ENCODE assay signal across 20 mouse cellular contexts in the genomic region with DNA sequence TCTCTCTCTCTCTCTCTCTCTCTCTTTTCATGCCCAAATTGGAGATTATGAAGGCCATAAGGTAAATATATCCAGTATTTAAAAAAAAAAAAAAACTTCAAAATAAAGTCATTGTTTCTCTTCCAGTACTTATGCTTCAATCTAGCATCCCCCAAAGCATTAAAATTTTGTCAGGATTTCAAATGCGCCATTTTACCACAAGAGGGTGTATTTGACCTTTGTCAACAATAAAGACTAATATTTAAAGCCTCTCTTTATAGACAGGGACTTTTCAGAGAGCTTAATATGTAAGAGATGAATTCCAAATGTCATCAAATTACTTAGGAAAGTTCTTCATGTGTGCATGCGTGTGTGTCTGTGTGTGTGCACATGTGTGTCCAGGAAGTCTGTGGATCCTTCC.
DNase-seq lines count a peak whose midpoint lies in the region; ATAC-seq and TF ChIP-seq lines count a peak whose summit lies in the region.
"Had no signal": no experiment of that assay in that cellular context is flagged by ENCODE, and none has a peak within 500 bp of the region (broad histone marks: within the 10 kb centered on the region; RNA-seq: fewer than 3 reads in every experiment).

No protein-coding gene starts in this region.

- ATAC-seq in intestine, embryonic 14.5 days (replicated peaks; ENCODE audit: low FRiP score, low TSS enrichment, low read depth) = no peak
- ATAC-seq in intestine, embryonic 16.5 days = no peak

- no peak overlapping the region for H3K4me3 ChIP-seq in heart, embryonic 10.5 days
- no peak overlapping the region for H3K4me3 ChIP-seq in intestine, embryonic 14.5 days (ENCODE audit: low read depth, low read length)
- H3K4me3 ChIP-seq in intestine, embryonic 16.5 days (ENCODE audit: low read length) = no peak overlapping the region
- no peak overlapping the region for H3K4me3 ChIP-seq in thymus, adult 2 months (ENCODE audit: control insufficient read depth, insufficient read depth, low read length)
- H3K4me3 ChIP-seq: embryonic facial prominence, embryonic 12.5 days; limb, embryonic 15.5 days; midbrain, embryonic 10.5 days; myocyte had no signal

- H3K27ac ChIP-seq in heart, embryonic 10.5 days = 0 out of 2 replicates have a peak overlapping the region, but pooled peaks have one; percentile 67
- H3K27ac ChIP-seq in intestine, embryonic 14.5 days (ENCODE audit: low read depth) = no peak overlapping the region
- no peak overlapping the region for H3K27ac ChIP-seq in intestine, embryonic 16.5 days (ENCODE audit: low read length)
- no peak overlapping the region for H3K27ac ChIP-seq in thymus, adult 2 months (ENCODE audit: control insufficient read depth, insufficient read depth, low read length)
- H3K27ac ChIP-seq: embryonic facial prominence, embryonic 12.5 days; limb, embryonic 15.5 days; midbrain, embryonic 10.5 days had no signal

- no peak overlapping the region for H3K4me2 ChIP-seq in intestine, embryonic 14.5 days (ENCODE audit: low read length)
- no peak overlapping the region for H3K4me2 ChIP-seq in intestine, embryonic 16.5 days (ENCODE audit: low read depth, low read length)
- H3K4me2 ChIP-seq: embryonic facial prominence, embryonic 12.5 days; limb, embryonic 15.5 days had no signal

- no peaks in the 10 kb centered on the region for H3K9me3 ChIP-seq in heart, embryonic 10.5 days
- no peaks in the 10 kb centered on the region for H3K9me3 ChIP-seq in intestine, embryonic 14.5 days (ENCODE audit: control insufficient read depth, low read length)
- H3K9me3 ChIP-seq in intestine, embryonic 16.5 days (ENCODE audit: control insufficient read depth, low read length) = no peaks in the 10 kb centered on the region
- H3K9me3 ChIP-seq: embryonic facial prominence, embryonic 12.5 days; limb, embryonic 15.5 days; midbrain, embryonic 10.5 days had no signal

- TF ChIP-seq POLR2A in thymus, adult 2 months (IDR thresholded peaks at IDR 0.05; ENCODE audit: control insufficient read depth, extremely low read depth, insufficient read depth, low read length, poor library complexity) = no peak

- H3K36me3 ChIP-seq in heart, embryonic 10.5 days = no peaks in the 10 kb centered on the region
- no peaks in the 10 kb centered on the region for H3K36me3 ChIP-seq in intestine, embryonic 14.5 days (ENCODE audit: control insufficient read depth, insufficient read depth, low read length)
- no peaks in the 10 kb centered on the region for H3K36me3 ChIP-seq in intestine, embryonic 16.5 days (ENCODE audit: control insufficient read depth, insufficient read depth, low read length)
- H3K36me3 ChIP-seq in thymus, adult 2 months (ENCODE audit: control insufficient read depth, insufficient read depth, low read length) = no peaks in the 10 kb centered on the region
- H3K36me3 ChIP-seq: embryonic facial prominence, embryonic 12.5 days; limb, embryonic 15.5 days; midbrain, embryonic 10.5 days had no signal

- peaks cover 43% of the 10 kb centered on the region for H3K4me1 ChIP-seq in heart, embryonic 10.5 days
- no peaks in the 10 kb centered on the region; the same call in 1 of the 2 replicates for H3K4me1 ChIP-seq in intestine, embryonic 14.5 days (replicated peaks; ENCODE audit: control insufficient read depth, insufficient read depth, low read length)
- H3K4me1 ChIP-seq in intestine, embryonic 16.5 days (ENCODE audit: control insufficient read depth, insufficient read depth, low read length) = no peaks in the 10 kb centered on the region
- peaks cover 6% of the 10 kb centered on the region for H3K4me1 ChIP-seq in thymus, adult 2 months (replicated peaks; ENCODE audit: control insufficient read depth, insufficient read depth, low read length)
- H3K4me1 ChIP-seq: embryonic facial prominence, embryonic 12.5 days had no signal

- no peak for TF ChIP-seq CTCF in thymus, adult 2 months (IDR thresholded peaks at IDR 0.05; ENCODE audit: borderline replicate concordance, control insufficient read depth, extremely low read depth, insufficient read depth, low read length, poor library complexity)

- 85% methylated on average over 2 of the region's 2 CpGs for WGBS in heart, embryonic 10.5 days
- 83% methylated on average over 2 of the region's 2 CpGs for WGBS in intestine, embryonic 14.5 days
- WGBS in intestine, embryonic 16.5 days = 75% methylated on average over 2 of the region's 2 CpGs
- WGBS in thymus, adult 2 months = 90% methylated on average over 2 of the region's 2 CpGs

- H3K9ac ChIP-seq in intestine, embryonic 14.5 days (ENCODE audit: low read length) = no peak overlapping the region
- no peak overlapping the region for H3K9ac ChIP-seq in intestine, embryonic 16.5 days (ENCODE audit: low read depth, low read length)
- H3K9ac ChIP-seq: embryonic facial prominence, embryonic 12.5 days; limb, embryonic 15.5 days had no signal

- no peak for DNase-seq in heart, embryonic 10.5 days (ENCODE audit: low spot score)
- DNase-seq in heart, postnatal 4 days = no peak
- DNase-seq in intestine, embryonic 14.5 days (ENCODE audit: low spot score) = peak; percentile 4
- DNase-seq in 3T3-L1 (ENCODE audit: low read depth, low spot score) (peak; percentile 18), MN1 (ENCODE audit: low spot score) (peak; percentile 43)
- no peak for DNase-seq in thymus, adult 2 months
- no peak for DNase-seq in embryo, embryonic 10 days (ENCODE audit: low spot score)
- DNase-seq: cerebellum, adult 11-12 months; cerebellum, postnatal 36 days; gastrocnemius, postnatal 14 days; kidney, adult 11 months; kidney, postnatal 14 days; lung, adult 18-20 months; lung, postnatal 4 days; thymus, postnatal 25 days had no signal

- H3K27me3 ChIP-seq in heart, embryonic 10.5 days (ENCODE audit: insufficient read depth, poor library complexity, severe bottlenecking) = no peaks in the 10 kb centered on the region
- H3K27me3 ChIP-seq in intestine, embryonic 14.5 days (replicated peaks; ENCODE audit: control insufficient read depth, insufficient read depth, low read length) = 0 out of 2 replicates have a peak, but pooled peaks cover 2% of the 10 kb centered on the region
- no peaks in the 10 kb centered on the region for H3K27me3 ChIP-seq in intestine, embryonic 16.5 days (replicated peaks; ENCODE audit: control insufficient read depth, insufficient read depth, low read length)
- H3K27me3 ChIP-seq in thymus, adult 2 months (ENCODE audit: control insufficient read depth, insufficient read depth, low read length) = no peaks in the 10 kb centered on the region
- H3K27me3 ChIP-seq: embryonic facial prominence, embryonic 12.5 days; limb, embryonic 15.5 days had no signal

Comparison
In these comparisons a context has a peak if more than half of its experiments do, and no peak if none do; other contexts are left out.
1. DNase-seq: peak in intestine, embryonic 14.5 days (single experiment), 3T3-L1 (single experiment) and MN1 (single experiment); none in heart, embryonic 10.5 days (single experiment), heart, postnatal 4 days (single experiment), thymus, adult 2 months (single experiment) and embryo, embryonic 10 days (single experiment).